Mouse (Mus musculus): ENCODE results near the gene Stom. TPM values are rescaled to one million over a fixed set of nuclear protein-coding genes. Genes with fewer than 3 reads are reported as not detected.
A peak's percentile ranks its signal among the peaks of the same experiment; 100 is the strongest.

Gene Stom
- polyA plus RNA-seq, 1 experiment: 34.6 TPM

DNA sequence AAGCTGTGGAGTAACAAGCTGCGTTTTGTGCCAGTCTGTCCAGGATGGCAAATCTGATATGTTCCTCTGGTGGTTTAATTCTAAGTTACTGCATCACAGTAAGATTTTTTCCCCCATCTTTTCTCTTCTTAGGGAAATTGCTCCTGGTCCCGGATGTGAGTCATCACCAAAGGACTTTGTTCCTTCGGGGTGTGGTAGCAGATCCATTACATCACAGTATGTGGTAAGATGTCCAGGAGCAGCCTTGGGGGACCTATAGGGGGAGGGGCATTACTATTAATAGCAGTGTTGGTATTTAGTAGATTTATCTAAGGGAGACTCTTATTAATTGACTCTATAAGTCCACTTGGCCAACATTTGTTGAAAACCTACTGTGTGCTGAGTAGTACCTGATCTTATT lies 5.8 kb upstream of the Stom start:
- Histone ChIP-seq H3K4me1 (ENCODE audit: control insufficient read depth) (peaks cover 24% of the 10 kb centered on the region), H3K9me3 (ENCODE audit: control insufficient read depth, low read length) (no peaks in the 10 kb centered on the region), H3K4me3 (replicated peaks) (no peak overlapping the region), H3K36me3 (ENCODE audit: control insufficient read depth) (no peaks in the 10 kb centered on the region; the same call in 1 of the 2 replicates), H3K27me3 (ENCODE audit: control insufficient read depth) (peaks cover 5% of the 10 kb centered on the region; the same call in 1 of the 2 replicates)
- TF ChIP-seq GATA1 (IDR thresholded peaks at IDR 0.05; ENCODE audit: low read length): no peak
- no peak for TF ChIP-seq TAL1 (IDR thresholded peaks at IDR 0.05; ENCODE audit: low read length)

DNA sequence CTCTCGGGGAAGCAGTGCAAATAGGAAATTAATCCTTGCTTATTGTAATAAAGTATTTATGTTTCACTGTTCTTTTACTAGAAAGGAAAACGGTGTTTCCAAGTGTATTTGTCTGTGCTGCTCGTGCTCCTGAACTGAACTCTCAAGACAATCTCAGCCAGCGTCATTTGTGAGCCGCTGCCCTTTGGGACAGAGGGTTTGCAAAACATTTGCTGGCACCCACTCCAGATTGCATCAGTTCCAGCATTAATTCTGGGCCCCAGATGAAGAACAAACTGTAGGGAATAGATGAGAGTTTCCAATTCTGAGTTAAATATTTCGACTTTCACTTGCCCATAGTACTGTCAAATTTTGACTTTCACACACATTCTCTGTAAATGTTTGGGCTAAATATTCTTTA lies 1.9 kb upstream of the Stom start:
- TF ChIP-seq TAL1 (IDR thresholded peaks at IDR 0.05; ENCODE audit: low read length) (no peak), GATA1 (IDR thresholded peaks at IDR 0.05; ENCODE audit: low read length) (no peak)
- Histone ChIP-seq H3K27me3 (ENCODE audit: control insufficient read depth) (peaks cover 2% of the 10 kb centered on the region; the same call in 1 of the 2 replicates), H3K4me3 (replicated peaks) (no peak overlapping the region), H3K4me1 (ENCODE audit: control insufficient read depth) (peaks cover 32% of the 10 kb centered on the region), H3K36me3 (ENCODE audit: control insufficient read depth) (peaks cover 26% of the 10 kb centered on the region), H3K9me3 (ENCODE audit: control insufficient read depth, low read length) (no peaks in the 10 kb centered on the region)

GRCm38 (mm10) chr2:35338036-35338435 lies 1.3 kb upstream of the Stom start:
- Histone ChIP-seq H3K4me3 (replicated peaks) (no peak overlapping the region), H3K27me3 (ENCODE audit: control insufficient read depth) (peaks cover 2% of the 10 kb centered on the region; the same call in 1 of the 2 replicates), H3K4me1 (ENCODE audit: control insufficient read depth) (peaks cover 37% of the 10 kb centered on the region), H3K36me3 (ENCODE audit: control insufficient read depth) (peaks cover 33% of the 10 kb centered on the region), H3K9me3 (ENCODE audit: control insufficient read depth, low read length) (no peaks in the 10 kb centered on the region)
- TF ChIP-seq TAL1 (IDR thresholded peaks at IDR 0.05; ENCODE audit: low read length): no peak
- TF ChIP-seq GATA1 (IDR thresholded peaks at IDR 0.05; ENCODE audit: low read length): no peak

GRCm38 (mm10) chr2:35337419-35337818 lies 643 bp upstream of the Stom start:
- Histone ChIP-seq H3K36me3 (ENCODE audit: control insufficient read depth) (peaks cover 39% of the 10 kb centered on the region), H3K4me3 (replicated peaks) (peak overlapping the region; percentile 90), H3K4me1 (ENCODE audit: control insufficient read depth) (peaks cover 44% of the 10 kb centered on the region), H3K27me3 (ENCODE audit: control insufficient read depth) (peaks cover 2% of the 10 kb centered on the region; the same call in 1 of the 2 replicates), H3K9me3 (ENCODE audit: control insufficient read depth, low read length) (no peaks in the 10 kb centered on the region)
- TF ChIP-seq GATA1 (IDR thresholded peaks at IDR 0.05; ENCODE audit: low read length) (no peak), TAL1 (IDR thresholded peaks at IDR 0.05; ENCODE audit: low read length) (no peak)

GRCm38 (mm10) chr2:35335620-35336019 lies 1.2 kb downstream of the Stom start:
- H3K4me1 ChIP-seq (ENCODE audit: control insufficient read depth): peaks cover 62% of the 10 kb centered on the region

GRCm38 (mm10) chr2:35333670-35334069 lies 3.1 kb downstream of the Stom start:
- H3K4me1 ChIP-seq (ENCODE audit: control insufficient read depth): peaks cover 75% of the 10 kb centered on the region
- TF ChIP-seq GATA1 (IDR thresholded peaks at IDR 0.05; ENCODE audit: low read length) (no peak), TAL1 (IDR thresholded peaks at IDR 0.05; ENCODE audit: low read length) (no peak)
- no peaks in the 10 kb centered on the region for H3K27me3 ChIP-seq (ENCODE audit: control insufficient read depth)
- H3K9me3 ChIP-seq (ENCODE audit: control insufficient read depth, low read length): no peaks in the 10 kb centered on the region
- peaks cover 77% of the 10 kb centered on the region for H3K36me3 ChIP-seq (ENCODE audit: control insufficient read depth)
- peak overlapping the region; percentile 90 for H3K4me3 ChIP-seq (replicated peaks)

More at GRCm38 (mm10) chr2:35335620-35336019, 1.2 kb downstream of the Stom start:
- TF ChIP-seq GATA1 (IDR thresholded peaks at IDR 0.05; ENCODE audit: low read length): no peak
- TF ChIP-seq TAL1 (IDR thresholded peaks at IDR 0.05; ENCODE audit: low read length): no peak
- Histone ChIP-seq H3K4me3 (replicated peaks) (peak overlapping the region; percentile 90), H3K36me3 (ENCODE audit: control insufficient read depth) (peaks cover 57% of the 10 kb centered on the region), H3K27me3 (ENCODE audit: control insufficient read depth) (no peaks in the 10 kb centered on the region), H3K9me3 (ENCODE audit: control insufficient read depth, low read length) (no peaks in the 10 kb centered on the region)

GRCm38 (mm10) chr2:35331205-35331604 lies 5.6 kb downstream of the Stom start:
- H3K9me3 ChIP-seq (ENCODE audit: control insufficient read depth, low read length): no peaks in the 10 kb centered on the region
- H3K27me3 ChIP-seq (ENCODE audit: control insufficient read depth): no peaks in the 10 kb centered on the region
- TF ChIP-seq TAL1 (IDR thresholded peaks at IDR 0.05; ENCODE audit: low read length) (no peak), GATA1 (IDR thresholded peaks at IDR 0.05; ENCODE audit: low read length) (no peak)
- peaks cover 99% of the 10 kb centered on the region for H3K36me3 ChIP-seq (ENCODE audit: control insufficient read depth)
- peak overlapping the region; percentile 90 for H3K4me3 ChIP-seq (replicated peaks)
- peaks cover 82% of the 10 kb centered on the region for H3K4me1 ChIP-seq (ENCODE audit: control insufficient read depth)

DNA sequence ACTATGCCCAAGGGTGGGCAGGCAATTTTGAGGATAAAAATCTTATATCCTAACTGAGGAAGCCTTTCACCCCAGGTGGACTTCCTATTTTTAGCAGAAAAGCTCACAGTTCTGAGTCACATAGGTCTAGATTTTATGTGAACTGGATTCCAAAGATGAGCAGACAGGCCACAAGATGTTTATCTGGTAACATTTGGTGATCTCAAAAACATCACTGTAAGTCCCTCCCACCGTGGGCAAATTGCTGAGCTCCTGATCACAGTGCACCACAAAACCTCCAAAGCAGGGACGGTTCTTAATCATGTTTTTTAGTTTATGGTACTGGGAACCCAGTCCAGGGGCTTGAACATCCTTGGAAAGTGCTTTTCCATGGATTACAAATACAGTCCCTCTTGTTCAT lies 7.7 kb downstream of the Stom start:
- Histone ChIP-seq H3K4me1 (ENCODE audit: control insufficient read depth) (peaks cover 99% of the 10 kb centered on the region), H3K9me3 (ENCODE audit: control insufficient read depth, low read length) (no peaks in the 10 kb centered on the region), H3K27me3 (ENCODE audit: control insufficient read depth) (no peaks in the 10 kb centered on the region), H3K4me3 (replicated peaks) (peak overlapping the region; percentile 56), H3K36me3 (ENCODE audit: control insufficient read depth) (peaks cover 99% of the 10 kb centered on the region)
- TF ChIP-seq GATA1 (IDR thresholded peaks at IDR 0.05; ENCODE audit: low read length): no peak
- TF ChIP-seq TAL1 (IDR thresholded peaks at IDR 0.05; ENCODE audit: low read length): no peak

DNA sequence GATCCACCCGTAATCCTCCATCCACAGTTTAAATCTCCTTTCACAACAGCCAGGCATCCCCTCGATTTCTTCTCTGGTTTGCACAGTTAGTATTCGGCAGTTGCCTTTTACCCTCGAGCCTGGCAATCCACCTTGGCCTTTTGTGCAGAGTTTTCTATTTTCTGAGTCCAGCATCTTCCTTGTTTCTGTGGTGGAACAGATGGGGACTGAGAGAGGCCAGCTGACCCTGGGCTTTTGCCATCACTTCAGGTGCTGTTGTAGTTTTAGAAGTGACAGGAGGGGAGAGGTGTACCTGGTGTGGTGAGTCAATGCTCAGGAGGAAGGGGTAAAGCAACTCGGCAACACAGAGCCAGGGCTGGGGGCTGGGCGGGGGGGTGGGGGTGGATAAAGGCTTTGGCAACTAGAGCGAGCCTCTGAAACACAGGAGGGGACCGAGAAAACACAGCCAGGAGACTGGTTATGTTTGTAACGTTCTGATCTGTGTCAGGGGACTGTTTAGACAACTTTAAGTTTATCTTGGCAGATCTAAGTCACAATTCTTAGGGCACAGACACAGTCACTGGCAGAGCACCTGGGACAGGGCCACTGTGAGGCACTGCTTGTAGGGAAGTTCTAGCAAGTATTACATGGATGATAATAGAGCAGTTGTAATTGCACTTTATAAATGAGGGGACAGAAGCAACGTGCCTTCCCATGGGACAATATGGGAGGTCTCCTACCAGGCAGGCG lies 8.5 kb downstream of the Stom start:
- H3K36me3 ChIP-seq (ENCODE audit: control insufficient read depth): peaks cover 99% of the 10 kb centered on the region
- no peaks in the 10 kb centered on the region for H3K9me3 ChIP-seq (ENCODE audit: control insufficient read depth, low read length)
- peak overlapping the region; percentile 56 for H3K4me3 ChIP-seq (replicated peaks)

More for the DNA sequence above, 8.5 kb downstream of the Stom start:
- TF ChIP-seq TAL1 (IDR thresholded peaks at IDR 0.05; ENCODE audit: low read length) (no peak), GATA1 (IDR thresholded peaks at IDR 0.05; ENCODE audit: low read length) (peak; percentile 78)
- Histone ChIP-seq H3K27me3 (ENCODE audit: control insufficient read depth) (no peaks in the 10 kb centered on the region), H3K4me1 (ENCODE audit: control insufficient read depth) (peaks cover 99% of the 10 kb centered on the region)
